11 mouse cellular contexts compared by ENCODE assay signal in the genomic region with DNA sequence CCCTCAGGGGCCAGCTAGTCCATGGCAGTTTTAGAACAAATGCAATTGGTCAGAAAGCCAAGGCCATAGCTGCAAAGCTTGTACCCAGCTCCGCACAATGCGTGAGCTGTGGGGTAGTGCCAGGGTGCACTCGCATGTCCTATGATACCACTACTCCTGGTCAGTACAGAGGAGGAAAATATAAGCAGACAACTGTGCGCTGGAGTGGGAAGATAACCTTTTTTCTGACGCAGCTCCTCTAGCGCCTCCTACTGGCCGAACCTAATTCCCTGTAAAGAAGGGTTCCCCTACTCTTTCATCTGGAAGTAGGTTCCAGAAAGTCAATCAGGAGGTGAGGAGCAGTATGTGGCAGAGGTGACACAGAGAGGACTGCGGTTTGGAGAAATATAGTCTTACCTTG.
DNase-seq lines count a peak whose midpoint lies in the region; ATAC-seq and TF ChIP-seq lines count a peak whose summit lies in the region.
"Had no signal": no experiment of that assay in that cellular context is flagged by ENCODE, and none has a peak within 500 bp of the region (broad histone marks: within the 10 kb centered on the region; RNA-seq: fewer than 3 reads in every experiment).

No protein-coding gene starts in this region.

- no peak overlapping the region for H3K9ac ChIP-seq in liver, embryonic 12.5 days
- no peak overlapping the region for H3K9ac ChIP-seq in MEL (ENCODE audit: control insufficient read depth, low read depth, low read length, poor library complexity, severe bottlenecking)

- TF ChIP-seq CTCF in MEL (IDR thresholded peaks at IDR 0.05 in 2 of 3, conservative IDR thresholded peaks at IDR 0.05 in 1 of 3; ENCODE audit: control insufficient read depth in 1 of 3, insufficient read depth in 1 of 3, low read depth in 2 of 3, low read length in 3 of 3, poor library complexity in 1 of 3, severe bottlenecking in 1 of 3) = peak; percentile 7 to 29 (median 8); a peak in 2 of 6 replicates

- no peak for TF ChIP-seq EP300 in MEL (IDR thresholded peaks at IDR 0.05; ENCODE audit: low read depth in 1 of 2, low read length in 2 of 2)

- no peak for TF ChIP-seq RAD21 in MEL (IDR thresholded peaks at IDR 0.05; ENCODE audit: low read depth, low read length)

- no peak overlapping the region for H3K27ac ChIP-seq in liver, embryonic 12.5 days
- no peak overlapping the region for H3K27ac ChIP-seq in MEL (ENCODE audit: control insufficient read depth, low read depth, low read length)

- H3K79me2 ChIP-seq in MEL (ENCODE audit: control insufficient read depth, insufficient read depth, low read length, poor library complexity) = no peaks in the 10 kb centered on the region

- no peaks in the 10 kb centered on the region for H3K9me3 ChIP-seq in liver, embryonic 12.5 days (replicated peaks)
- no peaks in the 10 kb centered on the region for H3K9me3 ChIP-seq in MEL (replicated peaks; ENCODE audit: insufficient read depth, low read length)

- no peak for TF ChIP-seq POLR2A in MEL (IDR thresholded peaks at IDR 0.05; ENCODE audit: control insufficient read depth in 1 of 2, insufficient read depth in 1 of 2, low read depth in 1 of 2, low read length in 2 of 2, poor library complexity in 1 of 2)

- no peaks in the 10 kb centered on the region for H3K36me3 ChIP-seq in liver, embryonic 12.5 days
- no peaks in the 10 kb centered on the region for H3K36me3 ChIP-seq in MEL (ENCODE audit: control insufficient read depth in 1 of 2, insufficient read depth in 2 of 2, low read length in 2 of 2)

- H3K27me3 ChIP-seq in liver, embryonic 12.5 days (replicated peaks) = no peaks in the 10 kb centered on the region
- H3K27me3 ChIP-seq in MEL (ENCODE audit: control insufficient read depth in 1 of 2, insufficient read depth in 2 of 2, low read length in 2 of 2) = no peaks in the 10 kb centered on the region

- no peaks in the 10 kb centered on the region for H3K4me1 ChIP-seq in liver, embryonic 12.5 days
- no peaks in the 10 kb centered on the region for H3K4me1 ChIP-seq in MEL (ENCODE audit: control insufficient read depth in 1 of 2, insufficient read depth in 2 of 2, low read length in 2 of 2)

- peak; percentile 8 to 17 for DNase-seq in cerebellum, postnatal 10 days
- DNase-seq in cerebellum, postnatal 25 days = no peak
- peak; percentile 33 for DNase-seq in liver
- DNase-seq in MEL (ENCODE audit: low read depth, low spot score) = no peak
- DNase-seq in cerebellum, postnatal 4 days (ENCODE audit: low spot score in 2 of 2) = no peak
- DNase-seq: cerebellum, adult 18-20 months; kidney, adult 8-10 months had no signal

- no peak for ATAC-seq in liver, embryonic 12.5 days
- peak; percentile 35; the same call in 1 of the 2 replicates for ATAC-seq in granulocyte monocyte progenitor cell, adult 5-6 weeks (replicated peaks; ENCODE audit: poor library complexity, severe bottlenecking)
- no peak for ATAC-seq in erythroid progenitor cell, adult 5-6 weeks (replicated peaks; ENCODE audit: low FRiP score, poor library complexity, severe bottlenecking)

- WGBS in liver, embryonic 12.5 days (ENCODE audit: insufficient replicate concordance) = 36% methylated on average over 8 of the region's 8 CpGs

- no peak overlapping the region for H3K4me2 ChIP-seq in liver, embryonic 12.5 days

- no peak overlapping the region for H3K4me3 ChIP-seq in liver, embryonic 12.5 days
- H3K4me3 ChIP-seq in MEL (ENCODE audit: control insufficient read depth in 1 of 2, insufficient read depth in 1 of 2, low read depth in 2 of 2, low read length in 2 of 2) = no peak overlapping the region
- H3K4me3 ChIP-seq: myocyte had no signal

TF ChIP-seq in MEL, 35 proteins besides CTCF, POLR2A, EP300 and RAD21:
- no peak for TF ChIP-seq MYC (IDR thresholded peaks at IDR 0.05; ENCODE audit: low read depth, low read length)
- TF ChIP-seq E2F4 (IDR thresholded peaks at IDR 0.05; ENCODE audit: borderline replicate concordance, low read depth, low read length) = no peak
- TF ChIP-seq GATA1 (IDR thresholded peaks at IDR 0.05; ENCODE audit: low read depth, low read length) = no peak

Comparison
In these comparisons a context has a peak if more than half of its experiments do, and no peak if none do; other contexts are left out.
1. DNase-seq: peak in cerebellum, postnatal 10 days (2 of 2) and liver (single experiment); none in cerebellum, postnatal 25 days (0 of 2), MEL (single experiment) and cerebellum, postnatal 4 days (0 of 2).